Mouse (Mus musculus): ENCODE results near the gene Foxc2.

The Foxc2 gene

DNA sequence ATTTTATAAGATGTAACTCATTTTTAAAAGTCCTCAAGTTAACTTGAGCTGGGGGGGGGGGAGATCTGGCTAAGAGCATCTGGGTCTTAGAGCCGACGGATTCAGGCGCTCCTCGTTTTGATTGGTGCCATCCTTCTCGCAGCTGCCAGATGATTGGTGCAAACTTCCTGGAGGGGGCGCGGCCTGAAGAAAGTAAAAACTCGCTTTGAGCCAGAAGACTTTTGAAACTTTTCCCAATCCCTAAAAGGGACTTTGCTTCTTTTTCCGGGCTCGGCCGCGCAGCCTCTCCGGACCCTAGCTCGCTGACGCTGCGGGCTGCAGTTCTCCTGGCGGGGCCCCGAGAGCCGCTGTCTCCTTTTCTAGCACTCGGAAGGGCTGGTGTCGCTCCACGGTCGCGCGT is at the start of gene Foxc2:
Gene Foxc2, plus strand, starts transcription at position 224 of the 400 bp plus-strand sequence.
- DNase-seq = peak; percentile 86

DNA sequence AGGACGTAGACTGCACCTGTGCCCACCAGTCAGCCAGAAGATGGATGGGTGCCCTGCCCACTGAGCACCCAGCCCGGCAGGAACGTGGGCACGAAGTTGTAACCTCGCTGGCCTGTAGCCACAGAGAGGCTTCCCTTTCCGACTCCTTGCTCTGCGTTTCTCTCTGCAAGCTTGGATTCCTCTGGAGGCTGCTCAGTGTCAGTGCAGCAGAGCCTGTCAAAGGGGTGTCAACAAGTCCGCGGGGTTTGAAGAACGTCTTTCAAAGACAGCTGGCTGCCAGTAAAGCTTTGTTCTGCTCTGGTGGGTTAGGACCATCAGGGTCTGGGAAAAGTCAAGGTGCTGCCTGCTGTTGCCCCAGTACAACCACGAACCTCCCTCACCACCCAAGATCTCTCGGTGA is 44.5 kb upstream of the Foxc2 start:
- no peak for DNase-seq

- DNase-seq = no peak
Observed at GRCm38 (mm10) chr8:121072406-121073130, 43.4 kb upstream of the Foxc2 start.

GRCm38 (mm10) chr8:121073174-121074107 is 42.5 kb upstream of the Foxc2 start:
- no peak for DNase-seq

GRCm38 (mm10) chr8:121074108-121074847 is 41.7 kb upstream of the Foxc2 start:
- no peak for DNase-seq

DNA sequence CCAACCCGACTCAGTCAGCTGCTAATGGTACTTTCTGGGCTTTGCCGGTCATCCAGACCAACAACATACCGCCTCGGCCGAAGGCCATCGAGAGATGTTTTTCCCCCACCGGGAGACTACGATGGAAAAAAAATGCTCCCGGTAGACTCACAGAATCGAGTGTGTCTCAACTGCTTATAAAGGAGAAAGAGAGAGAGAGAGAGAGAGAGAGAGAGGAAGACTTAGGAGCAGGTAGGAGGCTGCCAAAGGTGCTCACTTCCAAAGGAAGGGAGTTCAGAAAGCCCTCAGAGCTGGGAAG is 41.2 kb upstream of the Foxc2 start:
- DNase-seq = no peak

GRCm38 (mm10) chr8:121075936-121076335 is 40.0 kb upstream of the Foxc2 start:
- no peak for DNase-seq

- no peak for DNase-seq
Observed at GRCm38 (mm10) chr8:121076555-121076954, 39.4 kb upstream of the Foxc2 start.

- DNase-seq = no peak
Observed at GRCm38 (mm10) chr8:121078721-121079120, 37.2 kb upstream of the Foxc2 start.

DNA sequence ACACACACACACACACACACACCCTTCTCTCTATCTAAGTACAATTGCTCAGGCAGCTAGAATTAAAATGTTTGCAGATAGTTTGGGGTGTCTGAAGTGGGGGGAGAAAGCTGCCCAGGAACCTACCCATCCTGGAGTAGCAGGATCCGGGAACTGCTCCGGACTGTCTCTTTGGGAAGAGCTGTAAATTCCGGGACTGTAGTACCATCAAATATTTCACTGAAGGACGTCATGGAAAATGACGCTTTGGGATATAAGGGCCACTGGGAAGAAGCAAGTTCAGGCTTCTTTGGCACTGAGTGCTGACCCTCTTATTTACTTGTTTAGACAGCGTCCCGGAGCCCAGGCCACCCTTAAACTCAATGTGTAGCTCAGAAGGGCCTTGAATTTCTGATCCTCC is 36.8 kb upstream of the Foxc2 start:
- no peak for DNase-seq

- no peak for DNase-seq
Observed at GRCm38 (mm10) chr8:121079944-121080343, 36.0 kb upstream of the Foxc2 start.

DNA sequence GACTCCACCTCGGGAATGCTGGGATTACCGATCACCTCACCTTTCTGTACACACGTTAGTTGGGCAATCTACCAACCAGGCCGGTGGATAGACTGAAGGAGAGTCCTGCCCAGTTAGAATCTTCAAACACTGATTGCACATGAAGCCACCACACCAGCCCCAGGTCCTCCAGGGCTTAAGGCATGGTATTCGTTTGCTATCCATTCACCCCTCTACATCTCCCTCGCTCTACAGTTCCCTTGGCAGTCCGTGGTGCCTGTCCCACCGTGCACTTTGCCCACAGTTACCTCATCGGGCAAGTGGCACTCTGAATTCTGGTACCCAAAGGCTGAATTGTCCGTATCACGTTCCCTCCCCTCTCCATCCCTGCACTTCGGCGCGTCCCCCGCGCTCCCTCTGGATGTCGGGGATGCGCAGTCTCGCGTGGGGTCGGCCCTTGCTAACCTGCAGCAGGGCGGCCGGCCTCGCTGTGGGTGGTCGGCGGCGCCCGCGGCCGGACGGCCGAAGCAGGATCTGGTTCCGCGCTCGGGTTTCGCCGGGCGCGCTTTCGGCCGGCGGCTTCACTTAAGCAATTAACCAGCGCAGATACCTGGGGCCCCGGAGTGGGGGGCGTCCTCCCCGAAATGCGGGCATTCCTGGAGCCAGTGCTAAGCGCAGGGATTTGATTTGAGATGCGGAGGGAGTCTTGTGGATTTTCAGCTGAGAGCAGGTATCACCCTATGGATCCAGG is 35.4 kb upstream of the Foxc2 start:
- DNase-seq = peak; percentile 9

- DNase-seq = peak; percentile 12
Observed at GRCm38 (mm10) chr8:121081398-121081797, 34.6 kb upstream of the Foxc2 start.

DNA sequence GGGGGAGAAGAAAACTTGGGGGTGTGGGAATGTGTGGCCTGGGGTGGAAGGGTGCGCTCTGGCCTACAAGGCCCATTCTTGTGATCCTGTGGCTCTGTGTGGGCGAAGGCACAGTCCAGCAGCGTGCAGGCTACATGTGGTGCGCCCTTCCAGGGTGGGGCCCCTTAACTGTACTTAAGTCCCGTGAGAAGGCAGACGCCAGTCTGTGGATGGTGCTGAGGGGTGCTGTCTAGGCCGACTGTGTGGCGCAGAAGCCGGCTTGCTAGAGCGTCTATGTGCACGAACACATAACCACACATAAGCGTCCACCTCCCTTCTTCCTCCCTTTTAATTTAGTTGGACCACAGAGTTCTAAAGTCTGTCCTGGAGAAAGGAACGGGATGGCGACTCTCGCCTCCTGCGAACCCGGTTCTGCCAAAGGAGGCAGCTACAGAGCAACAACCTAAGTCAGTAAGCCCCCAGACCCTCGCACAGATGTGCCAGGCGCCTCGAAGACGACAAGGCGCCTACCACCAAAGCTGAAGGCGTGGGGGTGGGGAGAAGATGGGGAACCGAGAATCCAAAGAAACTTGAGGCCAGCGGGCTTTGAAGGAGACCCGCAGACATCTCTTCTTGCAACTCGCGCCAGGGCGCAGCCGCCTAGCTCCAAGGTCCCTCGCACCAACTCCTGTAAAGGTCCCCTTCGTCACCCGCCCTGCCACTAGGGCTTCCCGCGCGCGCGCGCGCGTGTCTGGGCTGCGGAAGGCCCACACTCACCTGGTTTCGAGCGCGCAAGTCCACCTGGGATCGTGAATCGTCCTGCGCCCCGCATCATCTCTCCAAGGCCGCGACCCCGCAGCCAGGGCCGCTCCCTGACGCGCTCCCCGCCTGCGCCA is 33.5 kb upstream of the Foxc2 start:
- DNase-seq = peak; percentile 34

- DNase-seq = peak; percentile 85
Observed at GRCm38 (mm10) chr8:121083093-121083935, 32.7 kb upstream of the Foxc2 start.

- DNase-seq = no peak
Observed at GRCm38 (mm10) chr8:121083936-121084209, 32.1 kb upstream of the Foxc2 start.

DNA sequence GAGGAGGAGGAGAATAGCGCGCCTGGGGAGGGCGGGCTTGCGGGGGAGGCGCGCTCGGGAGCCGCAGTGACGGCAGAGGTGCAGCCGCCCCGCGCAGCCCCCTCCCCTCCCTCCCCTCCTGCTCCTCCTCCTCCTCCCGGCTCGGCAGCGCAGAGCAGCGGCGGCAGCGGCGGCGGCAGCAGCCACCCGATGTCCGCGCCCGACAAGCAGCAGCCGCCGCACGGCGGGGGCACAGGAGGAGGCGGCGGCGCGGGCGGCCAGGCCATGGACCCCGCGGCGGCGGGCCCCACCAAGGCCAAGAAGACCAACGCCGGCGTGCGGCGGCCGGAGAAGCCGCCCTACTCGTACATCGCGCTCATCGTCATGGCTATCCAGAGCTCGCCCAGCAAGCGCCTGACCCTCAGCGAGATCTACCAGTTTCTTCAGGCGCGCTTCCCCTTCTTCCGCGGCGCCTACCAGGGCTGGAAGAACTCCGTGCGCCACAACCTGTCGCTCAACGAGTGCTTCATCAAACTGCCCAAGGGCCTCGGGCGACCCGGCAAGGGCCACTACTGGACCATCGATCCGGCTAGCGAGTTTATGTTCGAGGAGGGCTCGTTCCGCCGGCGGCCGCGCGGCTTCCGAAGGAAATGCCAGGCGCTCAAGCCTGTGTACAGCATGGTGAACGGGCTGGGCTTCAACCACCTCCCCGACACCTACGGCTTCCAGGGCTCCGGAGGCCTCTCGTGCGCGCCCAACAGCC is 31.6 kb upstream of the Foxc2 start, which contains the start of gene Foxf1:
Gene Foxf1, plus strand, starts transcription at position 177 of the 742 bp plus-strand sequence.
- peak; percentile 78 for DNase-seq

DNA sequence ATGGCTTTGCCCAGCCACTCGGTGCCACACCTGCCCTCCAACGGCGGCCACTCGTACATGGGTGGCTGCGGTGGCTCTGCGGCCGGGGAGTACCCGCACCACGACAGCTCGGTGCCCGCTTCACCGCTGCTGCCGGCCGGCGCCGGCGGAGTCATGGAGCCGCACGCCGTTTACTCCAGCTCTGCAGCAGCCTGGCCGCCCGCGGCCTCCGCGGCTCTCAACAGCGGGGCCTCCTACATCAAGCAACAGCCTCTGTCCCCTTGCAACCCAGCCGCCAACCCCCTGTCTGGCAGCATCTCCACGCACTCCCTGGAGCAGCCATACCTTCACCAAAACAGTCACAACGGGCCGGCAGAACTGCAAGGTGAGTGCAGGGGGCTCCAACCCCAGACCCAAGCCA is 31.0 kb upstream of the Foxc2 start:
- DNase-seq = peak; percentile 8

DNA sequence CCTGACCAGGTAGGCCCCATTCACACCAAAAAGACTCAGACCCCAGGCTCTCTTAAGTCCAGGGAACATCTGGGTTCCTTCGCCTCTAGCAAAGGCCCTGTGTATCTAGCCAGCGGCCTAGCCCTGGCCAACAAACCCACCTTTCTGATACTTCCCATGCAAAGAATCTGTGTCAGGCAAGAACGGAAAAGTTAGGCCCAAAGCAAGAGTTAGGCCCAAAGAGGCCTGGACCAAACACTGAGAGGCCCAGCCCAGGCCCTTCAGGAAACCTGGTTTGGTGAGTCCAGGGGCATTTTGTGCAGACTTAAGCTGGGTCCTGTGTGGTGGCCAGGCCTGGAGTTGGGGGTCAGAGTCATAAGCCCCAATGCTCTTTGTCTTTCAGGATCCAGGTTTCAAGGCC is 30.4 kb upstream of the Foxc2 start:
- no peak for DNase-seq

All from lung, postnatal 14 days (tissue).